Mouse (Mus musculus) left cerebral cortex, adult 18-20 months (tissue): Measurements from ENCODE around the gene Ppard. TPM values are rescaled to one million over a fixed set of nuclear protein-coding genes. Genes with fewer than 3 reads are reported as not detected.

ENCODE experiments used
- DNase-seq, 2 experiments: peaks; one replicate each; pipeline ENCODE4 v3.0.0; 2021 to 2022; ENCODE audit warnings: low spot score in 2 of 2, mixed read lengths in 1 of 2
- total RNA-seq, 2 experiments: library from RNA; stranded (reverse); gene quantifications; 2 replicates each; pipeline ENCODE4 v1.2.3; 2021

Gene Ppard
- total RNA-seq, 2 experiments from 2014 or later: 27.9 to 28.6 TPM

DNA sequence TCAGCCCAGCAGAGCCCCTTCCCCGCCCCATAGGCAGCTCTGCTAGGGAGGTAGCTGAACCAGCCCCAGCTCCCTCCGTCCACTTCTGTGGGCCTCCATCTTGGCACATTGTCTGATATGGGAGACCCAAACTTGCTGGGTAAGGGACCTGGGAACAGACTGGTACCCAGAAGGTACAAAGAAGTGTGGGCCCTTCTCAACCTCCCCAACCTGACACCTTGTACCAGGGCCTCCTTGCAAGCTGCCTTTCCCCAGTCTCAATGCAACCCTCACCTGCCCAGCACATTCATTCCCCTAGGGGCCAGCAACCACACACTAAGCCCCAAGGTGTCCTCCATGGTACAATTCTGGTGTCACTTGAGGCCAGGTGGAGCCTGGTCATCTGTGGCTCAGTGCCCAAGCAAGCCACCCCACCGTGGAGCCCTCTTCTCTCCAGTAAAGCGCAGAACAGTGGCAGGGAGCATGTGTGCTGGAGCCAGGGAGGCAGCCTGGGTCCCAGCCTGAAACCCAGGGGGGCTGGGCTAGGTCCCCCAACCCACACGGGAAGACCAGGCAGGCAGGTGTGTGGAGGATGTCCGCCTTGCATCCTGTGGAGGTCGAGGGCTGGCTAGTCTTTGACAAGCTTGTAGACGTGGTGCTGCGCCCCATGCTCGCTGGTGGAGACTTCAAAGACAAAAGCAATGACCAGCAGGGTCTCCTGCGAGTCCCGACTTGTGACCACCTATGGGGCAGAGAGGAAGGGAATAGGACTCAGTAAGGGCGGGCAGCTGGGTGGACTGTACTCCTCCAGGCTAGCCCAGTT lies 99.8 kb downstream of the Ppard start:
- no peak for DNase-seq

DNA sequence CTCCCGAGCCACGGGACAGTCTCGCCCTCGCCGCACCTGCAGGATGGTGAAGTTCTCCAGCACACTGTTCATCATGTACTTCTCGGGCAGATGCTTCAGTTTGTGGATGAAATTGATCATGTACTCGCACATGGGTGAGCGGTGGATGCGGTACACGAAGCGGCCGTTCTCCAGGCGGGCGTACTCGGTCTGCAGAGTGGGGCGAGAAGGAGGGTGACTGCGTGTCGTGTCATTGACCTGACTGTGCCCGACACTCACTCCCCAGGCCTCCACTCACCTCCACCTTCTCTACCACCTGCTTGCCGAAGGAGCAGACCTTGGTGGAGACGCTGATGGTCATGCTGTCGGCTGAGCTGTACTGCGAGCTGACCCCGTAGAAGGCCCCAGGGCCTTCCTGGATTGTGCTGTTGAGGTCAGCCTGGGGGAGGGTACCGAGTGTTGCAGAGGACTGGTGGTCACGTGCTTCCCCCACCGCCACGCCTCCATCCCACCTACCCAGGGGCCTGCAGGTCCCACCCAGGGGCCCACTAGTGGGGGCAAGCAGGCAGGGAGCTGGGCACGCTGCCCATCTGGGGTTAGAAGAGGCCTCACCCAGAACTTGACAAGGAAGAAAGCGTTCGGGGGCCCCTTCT lies 100.5 kb downstream of the Ppard start:
- DNase-seq: no peak

DNA sequence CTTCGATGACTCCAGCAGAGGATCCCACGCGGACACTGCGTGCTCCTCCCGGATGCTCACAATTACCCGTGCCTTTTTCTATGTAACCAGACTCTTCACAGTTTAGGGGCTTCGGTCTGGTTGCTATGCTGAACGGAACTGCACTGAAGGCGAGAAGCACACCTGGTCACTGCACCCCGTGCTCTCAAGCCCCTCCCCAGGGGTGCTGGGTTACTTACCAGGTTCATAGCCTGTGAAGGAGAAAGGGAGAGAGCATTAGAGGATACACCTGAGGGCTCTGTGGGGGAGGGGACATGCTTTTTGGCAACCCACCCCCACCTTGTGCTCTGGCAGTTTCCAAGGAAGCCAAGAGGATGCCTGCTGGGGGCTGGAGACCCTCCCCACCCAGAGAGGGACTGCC lies 102.8 kb downstream of the Ppard start:
- DNase-seq: no peak

DNA sequence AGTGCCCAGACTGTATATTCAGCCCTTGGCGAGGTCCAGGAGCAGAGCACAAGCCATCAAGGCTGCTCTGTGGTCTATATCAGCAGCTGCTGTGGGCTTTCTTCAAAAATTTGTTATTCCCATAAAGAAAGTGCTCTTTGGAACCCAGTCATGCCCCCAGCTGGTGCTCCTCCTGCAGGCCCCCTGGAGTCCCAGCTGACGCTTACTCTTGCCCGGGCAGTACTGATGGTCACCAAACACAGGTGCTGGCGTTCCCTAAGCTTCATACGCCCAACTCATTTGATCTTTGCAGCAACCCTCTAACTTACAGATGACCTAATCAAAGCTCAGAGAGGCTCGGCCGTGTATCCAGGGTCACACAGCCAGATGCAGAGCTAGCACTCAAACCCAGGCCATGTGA lies 105.0 kb downstream of the Ppard start:
- no peak for DNase-seq

DNA sequence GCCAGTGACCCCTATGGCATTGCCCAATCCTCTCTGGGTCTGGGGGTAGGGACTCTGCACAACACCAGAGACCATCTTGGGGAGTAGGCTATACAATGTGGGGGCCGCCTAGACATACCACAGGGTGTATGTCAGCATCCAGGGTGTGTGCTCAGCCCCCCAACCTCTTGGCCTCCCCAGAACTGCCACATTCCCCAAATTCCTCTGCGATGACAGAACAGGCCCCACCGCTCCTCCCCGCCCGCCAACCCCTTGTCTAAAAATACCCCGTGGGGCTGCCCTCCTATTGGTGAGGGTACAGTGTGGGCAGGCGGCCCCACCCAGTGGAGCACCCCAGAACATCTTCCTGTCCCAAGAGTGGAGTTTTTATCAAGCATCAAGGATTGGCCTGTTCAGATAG lies 108.1 kb downstream of the Ppard start:
- no peak for DNase-seq

DNA sequence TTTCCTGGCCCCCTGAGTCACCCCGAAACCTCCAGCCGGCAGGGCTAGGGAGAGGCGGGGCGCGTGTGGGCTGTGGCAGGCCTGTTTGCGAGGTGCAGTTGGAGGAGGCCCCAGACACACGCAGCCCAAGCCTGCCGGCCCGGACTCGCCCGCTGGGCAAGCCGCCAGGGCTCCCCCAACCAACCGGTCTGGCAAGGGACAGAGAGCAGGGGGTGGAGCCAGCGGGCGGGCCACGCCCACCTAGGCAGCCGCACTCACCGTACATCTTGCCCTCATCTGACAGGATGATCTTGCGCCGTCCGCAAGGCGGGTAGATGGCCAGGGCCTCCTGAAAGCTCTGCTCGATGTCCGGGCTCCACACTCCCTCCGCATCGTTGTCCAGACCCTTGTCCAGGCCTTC lies 108.6 kb downstream of the Ppard start:
- DNase-seq: peak; percentile 38 to 60

DNA sequence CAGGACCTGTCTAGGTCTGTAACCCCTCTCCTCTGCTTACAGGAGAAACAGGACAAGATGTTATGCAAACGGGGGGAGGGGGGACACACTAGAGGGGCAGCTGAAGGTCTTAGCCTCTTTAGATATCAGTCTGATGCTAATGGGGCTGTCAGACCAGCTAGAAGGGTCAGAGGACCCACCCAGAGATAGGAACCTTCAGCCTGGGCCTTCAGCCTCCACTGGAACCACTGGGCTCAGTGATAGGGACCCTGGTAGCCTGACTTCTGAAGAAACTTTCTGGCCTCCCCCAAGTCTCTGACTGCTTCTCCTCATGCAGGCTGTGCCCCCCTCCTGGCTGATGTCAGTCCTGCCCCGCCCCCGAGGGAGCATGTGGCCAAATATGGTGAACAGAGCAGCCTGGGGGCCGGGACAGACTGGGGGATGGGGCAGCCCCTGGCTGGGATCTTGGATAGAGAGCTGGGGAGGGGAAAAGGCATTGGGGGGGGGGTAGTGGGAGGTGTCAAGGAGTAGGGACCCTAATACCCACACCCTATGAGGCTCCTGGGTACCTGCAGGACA lies 111.6 kb downstream of the Ppard start:
- no peak for DNase-seq

DNA sequence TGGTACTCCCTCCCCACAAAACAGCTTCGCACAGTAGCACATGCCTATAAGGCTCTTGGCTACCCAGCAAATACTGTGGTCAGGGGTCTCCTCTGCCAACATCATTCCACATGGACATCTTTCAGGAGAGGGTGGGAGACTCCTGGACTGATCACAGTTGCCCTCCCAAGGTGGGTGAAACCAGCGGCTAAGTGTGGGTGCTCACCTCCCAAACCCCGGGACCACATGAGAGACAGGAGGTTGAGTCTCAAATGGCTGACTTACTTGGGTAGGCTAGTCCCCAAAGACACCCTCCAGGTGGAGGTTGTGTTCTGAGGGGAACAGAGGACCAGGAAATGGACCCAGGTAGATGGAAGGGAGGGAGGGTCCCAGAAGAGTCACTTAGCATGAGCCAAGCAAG lies 112.2 kb downstream of the Ppard start:
- DNase-seq: no peak

DNA sequence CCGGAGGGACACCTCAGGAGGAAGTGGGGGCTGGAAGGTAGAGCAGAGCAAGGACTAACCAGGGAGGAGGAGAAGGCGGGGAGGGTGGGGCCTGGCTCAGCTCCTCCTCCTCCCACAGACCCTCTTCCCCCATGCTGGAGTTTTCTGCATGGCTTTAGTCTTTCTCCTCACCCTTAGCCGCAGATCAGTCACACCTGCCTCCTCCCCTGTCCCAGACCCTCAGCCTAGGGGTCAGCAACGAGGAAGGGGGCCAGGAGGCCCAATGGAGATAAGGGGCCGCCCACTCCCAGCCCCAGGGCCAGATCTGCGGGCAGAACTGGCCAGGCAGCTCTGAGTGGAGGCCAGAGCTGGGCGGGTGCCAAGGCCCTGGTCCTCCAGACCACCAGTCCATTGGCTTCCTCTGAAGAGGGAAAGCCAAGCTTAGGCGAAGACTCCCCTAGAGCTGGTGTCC lies 112.8 kb downstream of the Ppard start:
- DNase-seq: no peak

DNA sequence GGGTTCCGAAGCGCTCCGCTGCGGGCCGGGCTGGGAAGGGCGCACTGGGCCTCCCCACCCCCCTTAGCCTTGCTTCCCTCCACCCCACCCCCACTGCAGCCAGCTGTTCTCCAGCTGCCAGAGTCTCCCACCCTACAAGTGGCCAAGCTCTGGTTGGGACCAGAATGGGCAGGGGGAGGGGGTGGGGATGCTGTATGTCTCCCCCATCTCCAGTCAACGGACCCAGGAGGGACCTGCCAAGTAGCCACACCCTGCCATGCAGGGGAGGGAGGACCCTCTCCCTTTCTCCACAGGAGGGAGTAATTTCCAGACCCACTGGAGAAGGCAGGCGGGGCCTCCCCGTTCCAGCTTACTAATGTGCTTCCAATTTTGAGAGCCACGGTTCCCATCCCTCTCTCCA lies 113.4 kb downstream of the Ppard start:
- DNase-seq: no peak

DNA sequence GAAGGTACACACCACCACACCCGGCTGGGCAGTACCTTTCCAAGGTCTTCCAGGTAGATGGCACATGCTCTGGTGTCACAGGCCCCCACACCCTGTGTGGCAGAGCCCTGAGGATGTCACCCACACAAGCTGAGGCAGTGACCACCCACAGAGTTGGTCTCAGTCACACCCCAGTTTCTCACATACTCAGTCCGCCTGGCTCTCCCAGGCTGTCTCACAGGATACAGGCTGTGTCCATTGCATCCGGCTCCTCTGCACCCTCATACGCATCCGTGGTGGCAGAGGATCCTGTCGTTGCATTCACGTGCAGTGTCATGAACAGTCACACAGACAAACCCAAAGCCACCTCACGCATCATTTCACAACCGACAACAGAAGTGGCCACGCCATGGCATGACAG lies 114.8 kb downstream of the Ppard start:
- DNase-seq: no peak

DNA sequence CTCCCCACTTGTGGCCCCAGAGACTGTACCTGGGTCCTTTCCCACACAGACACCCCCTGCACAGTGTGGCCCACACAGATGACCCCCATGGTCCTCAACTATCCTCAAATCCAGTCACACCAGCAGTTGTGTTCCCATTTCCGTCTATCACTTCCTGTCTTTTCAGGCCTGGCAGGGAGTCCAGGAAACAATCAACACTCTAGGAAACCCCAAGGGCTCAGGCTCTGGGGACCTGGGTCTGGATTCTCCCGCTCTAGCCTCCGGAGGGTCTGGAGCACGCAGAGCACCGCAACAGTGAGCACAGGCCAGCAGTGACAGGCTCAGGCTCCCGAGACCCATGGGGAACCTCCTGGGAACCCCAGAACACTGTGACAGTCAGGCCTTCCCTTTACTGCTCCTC lies 115.7 kb downstream of the Ppard start:
- DNase-seq: no peak

DNA sequence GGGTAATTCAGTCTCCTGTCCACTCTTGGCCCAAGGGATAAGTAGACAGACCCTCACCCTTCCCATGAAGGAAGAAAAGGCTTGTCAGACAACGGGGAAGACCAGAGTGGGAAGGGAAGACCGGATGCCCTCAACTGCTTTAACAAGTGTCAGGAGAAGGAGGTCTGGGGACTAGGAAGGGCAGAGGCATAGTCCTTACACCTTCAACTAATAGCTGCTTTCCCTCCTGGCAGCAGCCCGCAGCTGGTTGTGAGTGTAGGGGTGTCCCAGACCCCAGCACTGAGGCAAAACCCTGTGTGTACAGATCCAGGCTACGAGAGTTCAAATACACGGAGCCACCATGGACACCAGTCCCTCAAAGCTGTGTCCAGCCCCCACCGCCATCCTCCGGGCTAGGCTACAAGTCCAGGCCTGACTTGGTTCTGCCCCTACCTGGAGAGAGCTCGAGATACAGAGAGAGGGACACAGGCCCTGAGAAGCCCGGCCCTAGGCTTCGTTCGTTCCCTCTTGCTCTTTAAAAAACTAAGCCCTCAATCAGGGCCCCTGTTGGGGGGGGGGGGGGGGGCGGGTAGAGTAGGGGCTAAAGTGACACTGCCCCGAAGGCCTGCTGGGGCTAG lies 116.9 kb downstream of the Ppard start:
- no peak for DNase-seq

DNA sequence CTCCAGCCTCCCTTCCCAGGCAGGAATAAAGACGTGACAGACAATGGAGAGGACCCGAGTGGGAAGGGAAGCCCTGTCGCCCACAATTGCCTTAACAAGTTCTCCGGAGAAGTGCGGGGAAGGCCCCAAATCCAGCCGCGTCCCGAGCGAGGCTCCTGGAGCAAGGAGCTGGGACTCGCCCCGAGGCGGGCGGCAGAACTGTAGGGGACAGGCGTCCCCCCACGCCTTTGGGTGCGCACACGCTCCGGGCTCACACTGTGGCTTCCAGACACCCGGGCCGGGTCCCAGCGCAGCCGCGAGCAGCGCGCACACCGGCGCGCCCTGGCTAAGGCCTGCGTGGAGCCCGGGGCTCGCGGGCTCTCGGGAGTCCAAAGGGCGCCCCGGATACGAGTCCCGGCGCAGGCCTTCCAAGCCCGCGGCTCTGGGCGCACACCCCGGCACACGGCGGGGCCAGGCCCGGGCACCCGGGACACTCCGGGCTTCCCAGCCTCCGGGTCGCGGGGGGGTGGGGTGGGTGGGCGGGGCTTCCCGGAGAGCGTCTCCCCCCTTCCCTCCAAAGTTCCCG lies 117.5 kb downstream of the Ppard start:
- no peak for DNase-seq

DNA sequence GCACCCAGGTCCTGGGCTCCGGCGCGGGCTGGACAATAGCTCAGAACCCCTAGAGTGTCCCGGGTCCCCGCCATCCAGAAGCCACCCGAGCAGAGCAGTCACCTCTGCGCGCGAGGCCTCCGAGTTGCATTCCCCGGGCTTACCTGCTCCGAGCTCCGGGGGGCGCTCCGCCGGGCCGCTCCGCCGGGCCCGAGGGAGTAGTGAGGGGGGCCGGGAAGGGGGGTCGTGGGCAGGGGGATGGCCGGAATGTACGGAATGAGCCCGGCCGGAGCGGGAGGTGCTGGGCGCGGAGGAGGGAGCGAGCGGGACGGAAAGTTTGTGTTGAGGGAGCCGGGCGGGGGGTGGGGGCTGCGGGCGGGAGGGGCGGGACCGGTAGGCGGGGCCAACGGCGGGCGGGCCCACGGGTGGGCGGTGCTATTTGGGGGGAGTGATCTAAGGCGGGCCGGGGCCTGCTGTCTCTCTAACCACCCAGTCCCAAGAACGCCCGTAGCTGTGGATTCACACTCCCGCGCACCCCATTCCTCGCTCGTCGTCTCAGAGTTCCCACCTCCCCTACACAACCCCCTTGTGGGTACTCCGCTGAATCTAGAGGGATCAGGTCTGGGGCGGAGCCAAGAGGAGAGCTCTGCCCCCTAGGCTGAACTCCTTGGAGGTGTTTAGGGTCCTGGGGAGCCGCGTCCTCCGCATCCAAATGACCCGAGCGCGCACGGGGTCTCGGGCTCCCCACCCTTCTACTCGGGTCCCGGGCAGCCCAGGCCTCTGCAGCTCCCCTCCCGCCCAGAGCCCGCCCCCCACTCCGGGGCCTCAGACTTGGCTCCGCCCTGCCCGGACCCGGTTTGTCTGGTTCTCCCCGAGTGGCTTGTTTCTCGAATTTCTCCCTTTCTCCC lies 118.2 kb downstream of the Ppard start, which contains the start of gene Tead3:
Gene Tead3 (minus strand): TSS at position 352 of the 887 bp plus-strand sequence.
- DNase-seq: no peak

Other genes starting within 250 kb of the Ppard start
- 1 to 10 TPM in 1 of 2 experiments, under 1 TPM in 1; 0.68 to 1.1 TPM for gene Tcp11, start 152.1 kb upstream of the Ppard start, total RNA-seq
- gene Scube3, start 90.6 kb upstream of the Ppard start, total RNA-seq: 1 to 10 TPM; 2.8 to 2.9 TPM
- 100 to 1,000 TPM; 111 to 116 TPM for gene Zfp523, start 55.6 kb upstream of the Ppard start, total RNA-seq
- gene Def6, start 24.9 kb upstream of the Ppard start, total RNA-seq: 1 to 10 TPM; 3.1 to 4.1 TPM
- gene Fance, start 80.8 kb downstream of the Ppard start, total RNA-seq: 10 to 100 TPM; 25.4 to 25.5 TPM
- gene Rpl10a, start 95.8 kb downstream of the Ppard start, total RNA-seq: 100 to 1,000 TPM; 322 to 334 TPM
- gene Tead3, start 118.1 kb downstream of the Ppard start, total RNA-seq: 1 to 10 TPM; 2.3 to 2.5 TPM
- not detected for gene Tulp1, start 132.5 kb downstream of the Ppard start, total RNA-seq